In the genomic region with DNA sequence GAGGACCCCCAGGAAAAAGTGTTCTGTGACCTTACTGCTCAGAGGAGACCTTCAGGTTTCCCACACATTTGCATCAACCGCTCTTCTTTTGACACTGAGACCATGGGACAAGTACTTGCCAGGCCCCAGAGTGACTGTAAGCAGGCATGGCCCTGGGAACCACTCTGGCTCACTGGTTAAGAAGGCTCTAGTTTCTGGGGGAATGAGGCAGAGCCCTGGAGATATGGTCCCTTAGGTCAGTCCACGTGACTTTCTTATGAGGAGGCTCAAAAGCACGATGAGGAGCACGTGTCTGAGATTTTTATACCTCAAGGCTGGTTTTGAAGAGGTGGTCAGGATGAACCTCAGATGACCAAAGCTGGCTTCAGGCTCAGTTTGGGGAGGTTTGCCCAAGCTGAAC, we compare ENCODE assay signal across 16 mouse cellular contexts.
"Had no signal": no experiment of that assay in that cellular context is flagged by ENCODE, and none has a peak within 500 bp of the region (broad histone marks: within the 10 kb centered on the region; RNA-seq: fewer than 3 reads in every experiment).

No protein-coding gene starts in this region.

- H3K4me3 ChIP-seq: limb, embryonic 13.5 days; megakaryocyte, embryonic 14.5 days; midbrain, embryonic 15.5 days had no signal

- H3K27ac ChIP-seq: limb, embryonic 13.5 days; liver, embryonic 14.5 days; midbrain, embryonic 15.5 days; stomach, postnatal 0 days had no signal

- H3K9ac ChIP-seq: limb, embryonic 13.5 days; liver, embryonic 14.5 days; midbrain, embryonic 15.5 days had no signal

- ATAC-seq: lung, postnatal 0 days; midbrain, embryonic 15.5 days had no signal

- DNase-seq: kidney, adult 11 months; kidney, postnatal 14 days; layer of hippocampus, postnatal 36 days; left cerebral cortex, postnatal 4 days; lung, adult 2 months; lung, postnatal 4 days; right cerebral cortex, adult 18-20 months; right cerebral cortex, postnatal 25 days; thymus, postnatal 14 days had no signal

- H3K9me3 ChIP-seq: limb, embryonic 13.5 days; megakaryocyte, embryonic 14.5 days; midbrain, embryonic 15.5 days had no signal

- H3K36me3 ChIP-seq: midbrain, embryonic 15.5 days had no signal

- H3K4me2 ChIP-seq: limb, embryonic 13.5 days; midbrain, embryonic 11.5 days; midbrain, embryonic 15.5 days had no signal
